Mouse (Mus musculus) liver, adult 2 months (tissue): ENCODE measurements around the gene Ppcs.

ENCODE experiments used
- CTCF ChIP-seq: fragments of 200-500 bp; IDR thresholded peaks from 2 replicates; pipeline ENCODE4 v1.5.1; 2011; ENCODE audit warnings: low read depth, low read length, control low read depth
- POLR2A ChIP-seq: fragments of 200-500 bp; IDR thresholded peaks from 2 replicates; pipeline ENCODE4 v1.6.1; 2011; ENCODE audit warnings: low read length, control low read depth; ENCODE audit not compliant: insufficient read depth; ENCODE audit errors: extremely low read depth

DNA sequence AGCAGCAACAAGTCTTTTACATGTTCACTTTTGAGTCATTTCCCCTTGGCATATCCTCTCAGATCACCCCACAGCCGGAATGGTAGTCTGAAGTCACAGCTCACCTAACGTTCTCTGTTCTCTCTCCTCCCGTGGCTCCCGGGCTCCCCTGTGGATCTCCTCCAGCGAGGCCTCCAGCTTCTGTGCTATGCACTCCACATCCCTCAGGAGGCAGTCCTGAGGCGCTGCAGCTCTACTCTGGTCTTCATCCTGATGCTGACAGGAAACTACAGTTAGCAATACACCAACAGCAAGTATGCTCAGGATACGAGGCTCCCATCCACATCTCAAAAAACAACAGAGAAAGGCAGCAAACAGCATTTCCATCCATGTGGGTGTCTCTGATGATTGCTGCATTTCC, 21.3 kb downstream of the Ppcs start:
- TF ChIP-seq POLR2A: no peak
- no peak for TF ChIP-seq CTCF
